Mouse (Mus musculus) cerebellum, adult 11 months (tissue): ENCODE results near the gene Ncdn.
A peak's percentile ranks its signal among the peaks of the same experiment; 100 is the strongest.

Experiments used
- DNase-seq: peaks from one replicate; pipeline ENCODE4 v3.0.0; 2022

Ncdn gene

GRCm38 (mm10) chr4:126753268-126754230, at the start of gene Ncdn, which contains the start of gene AU040320:
Gene Ncdn, minus strand, starts transcription at chr4:126753438.
Gene AU040320, plus strand, starts transcription at chr4:126753544.
- DNase-seq, result peak; percentile 99

DNA sequence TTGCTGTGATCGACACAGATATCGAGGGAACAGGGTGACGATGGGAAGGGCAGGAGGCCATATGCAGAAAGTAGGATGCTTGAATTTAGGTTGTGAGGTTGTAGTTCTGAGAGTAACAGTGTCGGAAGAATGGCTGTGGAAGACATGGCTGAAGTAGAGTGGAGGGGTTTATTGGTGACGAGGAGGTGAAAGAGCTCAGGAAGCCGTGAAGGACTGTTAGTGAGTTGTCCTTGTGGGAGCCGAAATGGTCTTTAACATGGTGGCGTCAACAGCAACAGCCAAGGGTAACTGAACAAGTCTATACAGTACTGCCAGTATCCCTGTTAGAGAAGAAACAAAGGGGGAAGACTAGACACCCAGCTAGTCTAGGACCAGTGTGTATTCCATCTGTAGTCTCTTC, 48.9 kb upstream of the Ncdn start:
- no peak for DNase-seq

DNA sequence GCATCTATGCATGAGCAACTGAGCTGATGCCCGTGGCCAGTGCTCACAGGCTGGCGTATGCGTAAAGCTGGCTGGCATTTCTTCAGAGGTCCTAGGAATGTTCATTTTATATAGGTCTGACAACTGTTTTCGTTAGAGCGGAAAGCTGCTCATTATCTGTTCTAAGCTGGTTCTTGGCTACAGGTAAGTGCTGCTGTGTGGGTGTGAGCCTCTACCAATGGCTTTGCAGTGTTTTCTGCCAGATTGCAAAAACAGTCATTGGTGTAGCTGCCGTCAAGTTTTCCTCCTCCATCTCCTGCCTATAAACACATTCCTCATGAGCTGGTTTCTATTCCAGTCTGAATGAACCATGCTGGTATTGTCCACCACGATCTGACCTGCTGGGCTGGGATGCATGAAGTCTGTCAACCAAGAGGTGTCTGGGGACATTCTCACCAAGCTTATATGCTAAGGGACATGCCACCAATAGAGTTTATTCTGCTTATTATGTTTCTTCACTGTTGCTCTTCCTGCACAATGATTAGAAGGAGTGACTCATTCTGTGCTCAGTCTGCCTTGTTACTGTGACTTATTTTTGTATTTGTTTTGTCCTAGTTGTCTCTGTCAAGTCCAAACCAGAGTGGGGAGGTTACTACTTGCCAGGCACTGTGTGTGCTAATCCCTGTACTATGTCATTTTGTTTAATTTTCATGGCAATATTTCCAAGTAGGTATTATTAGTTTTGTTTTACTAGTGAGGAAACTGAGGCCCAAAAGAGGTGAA, 39.3 kb upstream of the Ncdn start:
- DNase-seq, result no peak

GRCm38 (mm10) chr4:126782996-126783395, 29.8 kb upstream of the Ncdn start:
- DNase-seq, result peak; percentile 20

GRCm38 (mm10) chr4:126782512-126782911, 29.3 kb upstream of the Ncdn start:
- DNase-seq, result no peak

DNA sequence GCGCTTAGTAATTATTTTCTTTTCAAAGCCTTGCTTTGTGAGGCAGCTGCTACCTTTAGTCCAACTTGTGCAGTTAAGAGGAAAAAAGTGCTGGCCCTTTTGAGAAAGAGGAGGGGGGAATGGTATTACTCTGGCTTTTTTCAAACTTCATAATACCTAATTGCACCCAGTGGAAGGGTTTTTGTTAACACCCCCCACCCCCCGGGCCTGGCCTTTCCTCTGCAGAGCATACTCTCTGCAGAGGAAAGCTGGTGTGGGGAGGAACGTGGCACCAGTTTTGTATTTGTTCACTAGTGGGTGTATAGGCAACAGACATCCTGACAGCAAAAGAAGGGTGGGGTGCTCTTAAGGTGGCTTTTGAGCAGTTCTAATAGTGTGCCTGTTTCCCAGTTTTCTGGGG, 28.6 kb upstream of the Ncdn start:
- no peak for DNase-seq

GRCm38 (mm10) chr4:126779826-126780775, 26.9 kb upstream of the Ncdn start:
- DNase-seq, result no peak

GRCm38 (mm10) chr4:126779148-126779581, 25.9 kb upstream of the Ncdn start:
- DNase-seq, result no peak

DNA sequence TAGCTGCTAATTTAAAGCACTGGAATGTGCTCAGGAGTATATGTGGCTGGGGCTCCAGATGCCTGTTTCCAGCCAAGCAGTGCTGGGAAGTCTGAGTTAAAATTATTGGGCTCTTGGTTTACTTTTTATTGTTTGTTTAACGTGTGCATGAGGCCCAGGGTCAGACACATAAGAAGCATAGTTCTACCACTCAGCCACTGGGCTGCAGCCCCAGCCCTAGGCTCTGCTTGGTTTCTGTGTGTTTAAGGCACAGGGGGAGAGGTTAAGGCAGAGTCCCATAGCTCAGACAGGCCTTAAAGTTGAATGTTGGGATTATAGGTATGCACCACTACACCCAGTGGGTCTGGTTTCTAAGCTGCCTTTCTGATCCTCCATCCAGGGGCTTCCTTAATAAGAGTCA, 21.9 kb upstream of the Ncdn start:
- DNase-seq, result no peak

- no peak for DNase-seq
Observed at GRCm38 (mm10) chr4:126773871-126774270, 20.6 kb upstream of the Ncdn start.

DNA sequence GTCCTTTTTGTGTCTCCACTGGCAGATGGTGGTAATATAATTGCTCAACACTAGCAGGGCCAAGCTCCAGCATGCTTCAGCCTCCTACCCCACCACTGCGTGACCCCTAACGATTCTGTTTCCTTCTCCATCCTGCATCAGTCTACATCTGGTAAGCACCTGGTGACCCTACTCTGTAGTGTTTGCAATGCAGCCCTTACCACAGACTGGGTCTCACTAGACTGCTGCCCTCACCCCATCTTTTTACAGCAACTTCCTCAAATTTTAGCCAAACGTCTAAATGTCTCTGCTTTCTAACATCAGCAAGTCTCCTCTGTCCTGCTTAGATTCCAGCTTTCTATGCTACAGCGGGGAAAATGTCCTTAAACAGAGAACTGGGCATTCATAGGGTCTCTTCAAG, 17.6 kb upstream of the Ncdn start:
- no peak for DNase-seq

DNA sequence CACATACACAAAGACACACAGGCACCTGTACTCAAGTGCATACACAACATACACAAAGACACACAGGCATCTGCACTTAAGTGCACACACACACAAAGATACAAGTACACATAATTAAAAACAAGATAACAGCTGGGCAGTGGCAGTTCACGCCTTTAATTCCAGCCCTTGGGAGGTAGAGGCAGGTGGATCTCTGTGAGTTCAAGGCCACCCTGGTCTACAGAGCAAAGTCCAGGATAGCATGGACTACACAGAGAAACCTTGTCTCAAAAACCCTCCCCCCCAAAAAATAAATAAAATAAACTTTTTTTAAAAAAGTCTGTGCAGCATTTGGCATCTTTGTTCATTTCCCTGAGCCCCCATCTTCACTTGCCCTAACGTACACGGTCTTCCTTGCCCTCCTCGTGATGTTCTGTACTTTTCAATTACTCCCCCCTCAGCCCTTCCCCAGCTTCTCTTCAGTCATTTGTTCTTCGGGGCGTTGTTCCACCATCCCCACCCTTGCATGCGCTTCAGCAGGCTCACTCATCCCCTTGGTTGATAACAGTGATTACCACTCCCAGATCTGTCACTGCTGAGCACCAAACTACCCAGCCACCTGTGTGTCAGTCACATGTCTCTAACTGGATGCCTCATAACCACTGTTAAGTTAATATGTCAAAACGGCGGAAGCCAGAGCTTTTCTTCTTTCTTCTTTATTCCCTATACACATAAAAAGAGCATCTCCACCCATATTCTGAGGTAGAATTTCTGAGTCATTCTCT, 16.7 kb upstream of the Ncdn start:
- DNase-seq, result no peak

DNA sequence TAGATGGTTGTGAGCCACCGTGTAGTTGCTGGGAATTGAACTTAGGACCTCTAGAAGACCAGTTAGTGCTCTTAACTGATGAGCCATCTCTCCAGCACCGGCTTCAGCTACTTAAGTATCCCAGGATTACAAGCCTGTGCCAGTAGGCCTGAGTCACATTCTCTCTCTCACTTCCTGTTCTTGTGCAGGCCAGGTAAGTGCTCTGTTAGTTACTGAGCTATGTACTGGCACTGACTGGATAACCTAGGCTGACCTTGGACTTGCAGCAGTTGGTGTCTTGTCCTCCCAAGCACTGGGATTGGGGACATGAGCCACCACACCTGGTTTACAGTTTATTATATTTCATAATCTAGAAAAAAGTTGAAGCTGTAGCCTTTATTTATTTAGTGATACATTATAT, 10.2 kb upstream of the Ncdn start:
- DNase-seq, result no peak

DNA sequence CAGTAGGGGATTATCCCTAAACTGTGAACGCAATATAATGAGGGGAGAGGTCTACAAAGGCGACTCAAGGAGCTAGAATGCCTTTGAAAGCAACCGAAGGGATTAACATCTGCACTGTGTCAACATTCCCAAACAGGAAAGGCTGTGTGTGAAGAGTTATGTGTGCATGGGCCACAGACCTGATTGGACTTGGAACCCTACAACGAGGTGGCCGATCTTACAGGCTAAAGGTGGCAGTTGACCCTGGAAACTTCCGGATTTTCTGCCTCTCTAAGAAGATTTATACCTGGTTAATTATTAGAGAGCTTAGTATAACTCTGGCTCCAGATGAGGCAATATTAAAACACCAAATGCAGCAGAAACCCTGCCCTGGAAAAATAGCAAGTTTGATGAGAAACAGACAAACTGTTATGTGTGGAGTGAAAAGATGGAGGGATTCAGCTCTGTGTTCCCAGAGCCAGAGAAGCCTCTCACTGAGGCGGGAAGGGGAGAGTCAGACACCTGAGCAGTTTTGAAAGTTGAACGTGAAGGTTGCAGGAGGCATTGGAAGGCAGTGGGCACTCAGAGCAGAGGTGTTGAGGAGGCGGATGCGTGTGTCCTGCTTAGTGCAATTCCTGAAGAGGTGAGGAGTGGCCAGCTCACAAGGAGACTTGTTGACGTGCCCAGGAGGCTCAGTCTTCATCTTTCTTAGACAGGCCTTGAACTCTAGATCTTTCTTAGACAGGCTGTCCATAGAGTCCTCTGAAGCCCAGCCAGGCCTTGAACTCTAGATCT, 9.5 kb upstream of the Ncdn start:
- no peak for DNase-seq

DNA sequence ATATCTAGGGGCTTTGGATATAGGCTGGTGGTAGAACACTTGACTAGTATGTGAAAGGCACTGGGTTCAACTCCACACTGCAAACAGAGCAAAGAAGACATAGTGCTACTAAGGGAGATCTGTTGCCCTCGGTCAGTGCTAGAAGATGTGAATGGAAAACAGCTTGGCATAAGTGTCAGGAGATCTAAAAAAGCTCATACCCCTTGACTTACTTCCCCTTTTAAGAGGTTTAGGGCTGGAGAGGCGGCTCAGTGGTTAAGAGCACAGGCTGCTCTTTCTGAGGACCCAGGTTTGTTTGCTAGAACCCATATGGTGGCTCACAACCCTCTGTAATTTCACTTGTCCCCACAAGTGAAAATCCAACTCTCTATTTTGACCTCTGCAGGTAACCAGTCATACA, 6.2 kb upstream of the Ncdn start:
- no peak for DNase-seq

DNA sequence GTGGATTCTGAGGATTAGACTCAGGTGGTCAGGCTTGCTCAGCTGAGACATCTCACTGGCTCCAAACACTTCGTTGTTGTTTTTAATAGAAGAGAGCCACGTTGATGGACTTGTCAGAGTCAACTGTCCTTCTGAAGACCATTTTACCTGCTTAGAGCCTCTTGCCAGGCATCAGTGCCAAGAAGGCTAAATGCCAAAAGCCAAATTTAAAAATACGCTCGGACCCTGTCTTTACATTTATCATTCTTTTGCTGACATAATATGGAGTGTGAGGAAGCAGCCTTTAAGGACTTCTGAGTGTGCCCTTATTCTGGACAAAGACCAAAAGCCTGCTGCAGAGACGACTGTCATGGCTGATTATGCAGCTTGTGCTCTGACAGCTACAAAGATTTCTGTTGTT, 5.1 kb upstream of the Ncdn start:
- DNase-seq, result no peak

GRCm38 (mm10) chr4:126756766-126757165, 3.5 kb upstream of the Ncdn start:
- peak; percentile 84 for DNase-seq

- no peak for DNase-seq
Observed at GRCm38 (mm10) chr4:126754736-126755374, 1.6 kb upstream of the Ncdn start.

- no peak for DNase-seq
Observed at GRCm38 (mm10) chr4:126754231-126754611, 983 bp upstream of the Ncdn start.

GRCm38 (mm10) chr4:126752608-126753141, 563 bp downstream of the Ncdn start:
- peak; percentile 66 for DNase-seq
